Mouse (Mus musculus) lung, embryonic 15.5 days (tissue): ENCODE measurements around the gene Mrpl4. TPM values are rescaled to one million over a fixed set of nuclear protein-coding genes. Genes with fewer than 3 reads are reported as not detected.

Experiments
- ATAC-seq: fragments of 200-750 bp; cut with Nextera tagmentation; 2 replicates; pipeline ENCODE4 v1.8.0; 2017; ENCODE audit warnings: moderate number of reproducible peaks, borderline replicate concordance; ENCODE audit not compliant: low FRiP score, low TSS enrichment; ENCODE audit errors: extremely low read depth
- H3K27ac ChIP-seq: fragments of 300-500 bp; sonication (generic); 2 replicates; pipeline ENCODE4 v1.5.1; 2015; ENCODE audit warnings: moderate library complexity, mild to moderate bottlenecking, inconsistent platforms
- H3K27me3 ChIP-seq: fragments of 300-500 bp; sonication (generic); 2 replicates; pipeline ENCODE4 v1.6.1; 2015; ENCODE audit warnings: inconsistent platforms
- H3K36me3 ChIP-seq: fragments of 300-500 bp; sonication (generic); 2 replicates; pipeline ENCODE4 v1.6.1; 2015; ENCODE audit warnings: inconsistent platforms
- H3K4me1 ChIP-seq: fragments of 300-500 bp; sonication (generic); 2 replicates; pipeline ENCODE4 v1.6.1; 2015; ENCODE audit warnings: inconsistent platforms
- H3K4me2 ChIP-seq: fragments of 300-500 bp; sonication (generic); 2 replicates; pipeline ENCODE4 v1.6.1; 2015; ENCODE audit warnings: inconsistent platforms, mild to moderate bottlenecking, moderate library complexity
- H3K4me3 ChIP-seq: fragments of 300-500 bp; sonication (generic); 2 replicates; pipeline ENCODE4 v1.5.1; 2015; ENCODE audit warnings: mild to moderate bottlenecking, inconsistent platforms
- H3K9ac ChIP-seq: fragments of 300-500 bp; sonication (generic); 2 replicates; pipeline ENCODE4 v1.6.1; 2015; ENCODE audit warnings: inconsistent platforms
- H3K9me3 ChIP-seq: fragments of 300-500 bp; sonication (generic); 2 replicates; pipeline ENCODE4 v1.6.1; 2016; ENCODE audit warnings: inconsistent platforms
- WGBS: fragments of 180-500 bp; shearing (Covaris S2); methylation state at CpG from one replicate; pipeline ENCODE4 v1.1.7; 2015; 5-methylcytosine and 5-hydroxymethylcytosine counted together
- polyA plus RNA-seq: library from polyadenylated mRNA; unstranded; fragments of >200 nt; fragmentation: Nextera tagmentation; extraction: Ambion mirVana; gene quantifications from 2 replicates; pipeline ENCODE4 v1.2.1, GENCODE M21; 2015

Mrpl4 gene
- polyA plus RNA-seq = 157 and 160 TPM in 2 replicates

- Histone ChIP-seq H3K27me3 (no peaks in the 10 kb centered on the region), H3K9me3 (no peaks in the 10 kb centered on the region), H3K9ac (peak within 1 kb of the TSS; percentile 62), H3K4me3 (peak within 1 kb of the TSS; percentile 69), H3K27ac (peak within 1 kb of the TSS; percentile 72), H3K4me2 (peak within 1 kb of the TSS; percentile 88), H3K4me1 (peaks cover 19% of the 10 kb centered on the region), H3K36me3 (peaks cover 31% of the 10 kb centered on the region)
- under 1% methylated on average over 72 of the region's 72 CpGs for WGBS
- ATAC-seq = peak; percentile 75
These were observed at the start of gene Mrpl4 for GRCm38 (mm10) chr9:21002627-21003551. Gene Mrpl4, plus strand, starts transcription at chr9:21002738.

GRCm38 (mm10) chr9:20956989-20957388, 45.5 kb upstream of the Mrpl4 start:
- WGBS = 55% methylated on average over 3 of the region's 3 CpGs
- ATAC-seq = no peak
- no peak overlapping the region for H3K9ac ChIP-seq
- no peaks in the 10 kb centered on the region for H3K36me3 ChIP-seq
- no peak overlapping the region for H3K4me3 ChIP-seq
- no peak overlapping the region for H3K27ac ChIP-seq
- H3K27me3 ChIP-seq = no peaks in the 10 kb centered on the region
- no peak overlapping the region for H3K4me2 ChIP-seq
- peaks cover 6% of the 10 kb centered on the region; the same call in 1 of the 2 replicates for H3K4me1 ChIP-seq
- no peaks in the 10 kb centered on the region for H3K9me3 ChIP-seq

- H3K27ac ChIP-seq = no peak within 1 kb of the TSS
- H3K4me3 ChIP-seq = no peak within 1 kb of the TSS
- H3K27me3 ChIP-seq = no peaks in the 10 kb centered on the region
- no peaks in the 10 kb centered on the region for H3K9me3 ChIP-seq
- no peak within 1 kb of the TSS for H3K9ac ChIP-seq
- ATAC-seq = no peak
- no peak within 1 kb of the TSS for H3K4me2 ChIP-seq
- no peaks in the 10 kb centered on the region for H3K36me3 ChIP-seq
- 81% methylated on average over 2 of the region's 2 CpGs for WGBS
- no peaks in the 10 kb centered on the region for H3K4me1 ChIP-seq
These were observed 43.1 kb upstream of the Mrpl4 start, which contains the start of gene Dnmt1 for GRCm38 (mm10) chr9:20959430-20959938. Gene Dnmt1, minus strand, starts transcription at chr9:20959888.

- Histone ChIP-seq H3K4me2 (no peak overlapping the region), H3K4me3 (no peak overlapping the region), H3K27ac (no peak overlapping the region), H3K27me3 (no peaks in the 10 kb centered on the region), H3K9me3 (no peaks in the 10 kb centered on the region), H3K36me3 (peaks cover 19% of the 10 kb centered on the region), H3K4me1 (no peaks in the 10 kb centered on the region), H3K9ac (no peak overlapping the region)
- 65% methylated on average over 9 of the region's 9 CpGs for WGBS
- no peak for ATAC-seq
These were observed 41.0 kb upstream of the Mrpl4 start for GRCm38 (mm10) chr9:20961557-20961956.

- Histone ChIP-seq H3K4me2 (no peak overlapping the region), H3K4me1 (no peaks in the 10 kb centered on the region), H3K36me3 (peaks cover 54% of the 10 kb centered on the region), H3K9me3 (no peaks in the 10 kb centered on the region), H3K27ac (no peak overlapping the region), H3K4me3 (no peak overlapping the region), H3K9ac (no peak overlapping the region), H3K27me3 (no peaks in the 10 kb centered on the region)
- WGBS = 73% methylated on average over 4 of the region's 4 CpGs
- ATAC-seq = no peak
These were observed 36.9 kb upstream of the Mrpl4 start for GRCm38 (mm10) chr9:20965606-20966005.

- 75% methylated on average over 3 of the region's 3 CpGs for WGBS
- peaks cover 3% of the 10 kb centered on the region; the same call in 1 of the 2 replicates for H3K4me1 ChIP-seq
- H3K4me2 ChIP-seq = no peak overlapping the region
- peaks cover 58% of the 10 kb centered on the region for H3K36me3 ChIP-seq
- ATAC-seq = no peak
- H3K9me3 ChIP-seq = no peaks in the 10 kb centered on the region
- H3K27ac ChIP-seq = no peak overlapping the region
- no peak overlapping the region for H3K9ac ChIP-seq
- H3K4me3 ChIP-seq = no peak overlapping the region
- no peaks in the 10 kb centered on the region for H3K27me3 ChIP-seq
These were observed 36.5 kb upstream of the Mrpl4 start for GRCm38 (mm10) chr9:20966008-20966407.

GRCm38 (mm10) chr9:20966747-20967146, 35.8 kb upstream of the Mrpl4 start:
- H3K4me1 ChIP-seq = peaks cover 10% of the 10 kb centered on the region
- H3K27me3 ChIP-seq = no peaks in the 10 kb centered on the region
- no peak overlapping the region for H3K9ac ChIP-seq
- H3K4me3 ChIP-seq = no peak overlapping the region
- ATAC-seq = no peak
- H3K36me3 ChIP-seq = peaks cover 58% of the 10 kb centered on the region
- 74% methylated on average over 5 of the region's 5 CpGs for WGBS
- no peaks in the 10 kb centered on the region for H3K9me3 ChIP-seq
- no peak overlapping the region for H3K4me2 ChIP-seq
- H3K27ac ChIP-seq = no peak overlapping the region

- H3K9me3 ChIP-seq = no peaks in the 10 kb centered on the region
- H3K9ac ChIP-seq = peak overlapping the region; percentile 47; the same call in 1 of the 2 replicates
- H3K4me1 ChIP-seq = peaks cover 45% of the 10 kb centered on the region
- H3K36me3 ChIP-seq = peaks cover 38% of the 10 kb centered on the region
- 33% methylated on average over 7 of the region's 7 CpGs for WGBS
- no peaks in the 10 kb centered on the region for H3K27me3 ChIP-seq
- ATAC-seq = peak; percentile 62
- H3K4me3 ChIP-seq = peak overlapping the region; percentile 90
- H3K4me2 ChIP-seq = peak overlapping the region; percentile 79
- H3K27ac ChIP-seq = peak overlapping the region; percentile 94
These were observed 30.8 kb upstream of the Mrpl4 start for GRCm38 (mm10) chr9:20971751-20972140.

- Histone ChIP-seq H3K9ac (peak overlapping the region; percentile 47), H3K4me3 (peak overlapping the region; percentile 90), H3K4me1 (peaks cover 49% of the 10 kb centered on the region), H3K27ac (peak overlapping the region; percentile 94), H3K27me3 (no peaks in the 10 kb centered on the region), H3K4me2 (peak overlapping the region; percentile 79), H3K9me3 (no peaks in the 10 kb centered on the region), H3K36me3 (peaks cover 31% of the 10 kb centered on the region)
- WGBS = 21% methylated on average over 28 of the region's 28 CpGs
- peak; percentile 19 for ATAC-seq
These were observed 30.2 kb upstream of the Mrpl4 start for GRCm38 (mm10) chr9:20972141-20972992.

- Histone ChIP-seq H3K36me3 (peaks cover 24% of the 10 kb centered on the region), H3K4me1 (peaks cover 53% of the 10 kb centered on the region), H3K27ac (peak overlapping the region; percentile 94), H3K9ac (peak overlapping the region; percentile 47), H3K4me2 (peak overlapping the region; percentile 79), H3K27me3 (no peaks in the 10 kb centered on the region), H3K9me3 (no peaks in the 10 kb centered on the region), H3K4me3 (peak overlapping the region; percentile 90)
- no peak for ATAC-seq
- 74% methylated on average over 4 of the region's 4 CpGs for WGBS
These were observed 29.4 kb upstream of the Mrpl4 start for GRCm38 (mm10) chr9:20973001-20973681.

- H3K4me1 ChIP-seq = peaks cover 58% of the 10 kb centered on the region
- 29% methylated on average over 6 of the region's 6 CpGs for WGBS
- H3K9me3 ChIP-seq = no peaks in the 10 kb centered on the region
- H3K27ac ChIP-seq = peak overlapping the region; percentile 94
- peaks cover 18% of the 10 kb centered on the region for H3K36me3 ChIP-seq
- H3K9ac ChIP-seq = peak overlapping the region; percentile 47; the same call in 1 of the 2 replicates
- no peaks in the 10 kb centered on the region for H3K27me3 ChIP-seq
- peak overlapping the region; percentile 79 for H3K4me2 ChIP-seq
- peak overlapping the region; percentile 90 for H3K4me3 ChIP-seq
- no peak for ATAC-seq
These were observed 28.9 kb upstream of the Mrpl4 start for GRCm38 (mm10) chr9:20973682-20974075.
